Mouse (Mus musculus) spleen, adult 2 months (tissue): ENCODE measurements around the gene Sema3f. TPM values are rescaled to one million over a fixed set of nuclear protein-coding genes. Genes with fewer than 3 reads are reported as not detected.
A peak's percentile ranks its signal among the peaks of the same experiment; 100 is the strongest.

Experiments used
- DNase-seq, 2 experiments: peaks; one replicate each; pipeline versions ENCODE4 v3.0.0 to v3.0.0-alpha.2; 2012 to 2021; ENCODE audit warnings: low spot score in 2 of 2, low read depth in 1 of 2
- H3K27ac ChIP-seq: fragments of 200-500 bp; 2 replicates; pipeline ENCODE4 v1.5.1; 2012; ENCODE audit warnings: low read length, inconsistent platforms; ENCODE audit not compliant: insufficient read depth
- H3K27me3 ChIP-seq: fragments of 200-500 bp; 2 replicates; pipeline ENCODE4 v1.6.1; 2012; ENCODE audit warnings: mild to moderate bottlenecking, moderate library complexity, low read length, inconsistent platforms; ENCODE audit not compliant: control insufficient read depth, insufficient read depth
- H3K36me3 ChIP-seq: fragments of 200-500 bp; 2 replicates; pipeline ENCODE4 v1.6.1; 2012; ENCODE audit warnings: mild to moderate bottlenecking, low read length, inconsistent platforms; ENCODE audit not compliant: control insufficient read depth, insufficient read depth
- H3K4me1 ChIP-seq: fragments of 200-500 bp; 2 replicates; pipeline ENCODE4 v1.6.1; 2011; ENCODE audit warnings: inconsistent platforms; ENCODE audit not compliant: control insufficient read depth, insufficient read depth, insufficient read length
- H3K4me3 ChIP-seq: fragments of 200-500 bp; 2 replicates; pipeline ENCODE4 v1.5.1; 2011; ENCODE audit warnings: mild to moderate bottlenecking, inconsistent platforms; ENCODE audit not compliant: insufficient read depth, insufficient read length; ENCODE audit errors: extremely low read depth
- CTCF ChIP-seq: fragments of 200-500 bp; IDR thresholded peaks from 2 replicates; pipeline ENCODE4 v1.5.1; 2011; ENCODE audit warnings: mild to moderate bottlenecking, inconsistent platforms; ENCODE audit not compliant: insufficient read depth, insufficient read length, insufficient replicate concordance; ENCODE audit errors: extremely low read depth
- POLR2A ChIP-seq: fragments of 200-500 bp; IDR thresholded peaks from 2 replicates; pipeline ENCODE4 v1.6.1; 2011; ENCODE audit warnings: low read depth, low read length, inconsistent platforms
- WGBS: fragments of 180-500 bp; shearing (Covaris S2); methylation state at CpG from one replicate; pipeline ENCODE4 v1.1.7; 2018; 5-methylcytosine and 5-hydroxymethylcytosine counted together
- polyA plus RNA-seq: library from polyadenylated mRNA; depleted of rRNA; stranded (reverse); fragments of >200 nt; gene quantifications from 2 replicates; pipeline ENCODE4 v1.2.3, GENCODE M21; 2012; rRNA removed

Sema3f gene
- polyA plus RNA-seq, 1 experiment = 61.6 TPM

DNA sequence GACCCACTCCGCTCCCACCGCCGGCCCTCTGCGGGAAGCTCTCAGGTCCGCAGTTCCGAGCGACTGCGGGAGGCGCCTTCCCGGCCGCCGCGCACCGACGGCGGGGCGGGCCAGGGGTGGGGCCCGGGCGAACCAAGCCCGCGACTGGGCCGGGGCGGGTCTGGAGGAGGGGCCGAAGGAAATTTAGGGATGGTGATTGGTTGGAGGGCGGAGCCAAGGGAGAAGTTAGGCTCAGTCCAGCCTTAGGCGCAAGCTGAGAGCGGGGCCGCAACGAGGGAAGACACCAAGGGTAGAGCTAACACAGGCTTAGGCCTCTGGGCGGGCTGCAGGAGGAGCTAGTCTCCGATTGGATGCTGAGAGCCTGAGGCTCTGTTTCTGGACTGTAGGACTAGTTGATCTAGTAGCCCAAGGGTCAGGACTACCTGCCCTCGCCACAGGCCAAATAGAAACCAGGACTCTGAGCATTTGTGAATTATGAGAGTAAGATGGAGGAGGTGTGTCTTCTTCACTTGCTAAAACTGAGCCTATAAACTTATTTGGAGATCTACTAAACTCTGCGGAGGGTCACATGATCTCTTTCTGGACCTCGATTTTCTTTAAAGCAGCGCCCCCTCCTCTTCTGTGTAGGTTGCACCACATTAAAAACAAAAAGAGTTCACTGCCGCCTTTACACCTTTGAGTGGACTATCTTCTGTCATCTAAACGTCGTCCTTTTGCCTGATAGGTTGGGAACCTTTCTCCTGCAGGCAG lies 74.8 kb downstream of the Sema3f start, which contains the start of gene Gnai2:
TSS of gene Gnai2 (minus strand) at position 89 of the 750 bp plus-strand sequence.
- WGBS = 2% methylated on average over 38 of the region's 38 CpGs
- H3K27ac ChIP-seq = peak within 1 kb of the TSS; percentile 96
- H3K4me3 ChIP-seq = peak within 1 kb of the TSS; percentile 99
- DNase-seq = peak; percentile 89 to 98
- peaks cover 32% of the 10 kb centered on the region; the same call in 1 of the 2 replicates for H3K4me1 ChIP-seq
- H3K27me3 ChIP-seq = no peaks in the 10 kb centered on the region
- TF ChIP-seq CTCF (no peak), POLR2A (peak; percentile 76)
- H3K36me3 ChIP-seq = peaks cover 4% of the 10 kb centered on the region; the same call in 1 of the 2 replicates

DNA sequence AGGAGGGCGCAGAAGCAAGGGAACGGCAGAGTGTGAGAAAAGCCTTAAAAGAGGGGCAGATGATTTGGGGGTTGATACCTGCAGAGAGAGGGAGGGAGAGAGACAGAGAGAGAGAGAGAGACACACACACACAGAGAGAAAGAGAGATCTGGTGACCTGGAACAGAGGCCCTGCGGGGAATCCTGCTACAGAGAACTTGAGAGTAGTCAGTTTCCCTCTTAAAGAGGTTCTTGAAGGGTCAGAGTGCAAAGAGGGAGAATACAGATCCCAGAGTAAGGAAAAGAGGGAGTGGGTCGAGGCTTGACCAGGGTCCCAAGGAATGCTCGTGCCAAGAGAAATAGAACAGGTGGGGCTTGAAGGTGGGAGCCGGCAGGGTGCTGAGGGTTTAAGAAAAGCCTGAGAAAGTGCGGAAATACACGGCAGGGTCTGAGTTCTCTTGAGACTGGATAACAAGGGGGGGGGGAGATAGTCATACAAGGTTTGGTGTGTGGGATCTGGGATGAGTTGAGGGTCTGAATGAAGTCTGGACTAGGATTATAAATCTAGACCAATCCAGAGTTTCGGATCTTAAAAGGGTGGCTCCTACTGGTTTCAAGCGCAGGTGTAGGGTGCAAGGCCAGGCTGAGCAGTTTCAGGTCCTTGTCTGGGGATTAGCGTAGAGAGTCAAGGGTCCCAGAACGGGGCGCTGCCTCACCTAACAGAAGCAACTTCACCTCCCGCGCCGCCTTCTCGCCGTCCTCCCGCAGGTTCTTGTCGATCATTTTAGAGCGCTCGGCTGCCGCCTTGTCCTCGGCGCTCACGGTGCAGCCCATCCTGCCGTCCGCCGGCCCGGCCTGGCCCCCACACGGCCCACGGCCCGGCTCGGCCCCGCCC lies 75.6 kb downstream of the Sema3f start:
- H3K27me3 ChIP-seq = no peaks in the 10 kb centered on the region
- peak overlapping the region; percentile 99 for H3K4me3 ChIP-seq
- peaks cover 32% of the 10 kb centered on the region; the same call in 1 of the 2 replicates for H3K4me1 ChIP-seq
- TF ChIP-seq POLR2A = no peak
- TF ChIP-seq CTCF = no peak
- H3K27ac ChIP-seq = peak overlapping the region; percentile 96
- DNase-seq = no peak
- under 1% methylated on average over 35 of the region's 35 CpGs for WGBS
- peaks cover 4% of the 10 kb centered on the region; the same call in 1 of the 2 replicates for H3K36me3 ChIP-seq

DNA sequence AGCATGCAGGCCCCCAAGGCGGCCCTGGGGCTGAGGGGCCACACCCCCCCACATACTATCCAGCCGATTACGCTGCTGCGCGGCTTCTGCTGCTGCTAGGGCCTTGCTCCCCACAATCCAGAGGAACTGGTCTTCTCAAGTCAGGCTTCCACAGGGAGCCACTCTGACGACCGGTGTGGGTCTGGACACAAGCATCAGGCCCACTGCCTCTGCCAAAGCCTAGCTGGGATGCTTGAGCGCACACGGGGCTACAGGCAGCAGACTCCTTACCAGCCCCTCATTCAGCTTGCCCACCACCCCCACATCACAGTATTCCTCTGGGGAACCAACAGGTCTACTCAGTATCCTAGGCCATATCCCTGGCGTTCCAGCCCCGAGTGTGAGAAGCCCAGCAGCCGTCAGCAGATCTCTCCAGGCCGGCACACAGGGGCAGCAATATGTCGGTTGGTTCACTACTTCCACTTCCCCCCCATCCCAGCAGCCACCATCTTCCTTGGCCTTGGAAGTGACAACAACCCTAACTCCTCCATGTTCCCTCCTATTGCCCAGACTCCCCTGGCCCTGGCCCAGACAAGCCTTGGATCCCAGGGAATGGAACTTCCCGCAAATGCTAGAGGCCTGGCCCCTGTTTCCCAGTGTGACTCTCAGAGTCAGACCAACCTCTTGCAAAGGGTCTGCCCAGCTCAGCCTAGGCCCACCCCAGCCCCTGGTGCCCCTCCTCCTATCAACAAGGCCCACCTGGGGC lies 76.4 kb downstream of the Sema3f start:
- peak overlapping the region; percentile 96 for H3K27ac ChIP-seq
- peaks cover 4% of the 10 kb centered on the region; the same call in 1 of the 2 replicates for H3K36me3 ChIP-seq
- H3K4me3 ChIP-seq = peak overlapping the region; percentile 99
- TF ChIP-seq POLR2A (no peak), CTCF (no peak)
- H3K4me1 ChIP-seq = peaks cover 40% of the 10 kb centered on the region; the same call in 1 of the 2 replicates
- DNase-seq = no peak
- no peaks in the 10 kb centered on the region for H3K27me3 ChIP-seq
- WGBS = under 1% methylated on average over 15 of the region's 15 CpGs

DNA sequence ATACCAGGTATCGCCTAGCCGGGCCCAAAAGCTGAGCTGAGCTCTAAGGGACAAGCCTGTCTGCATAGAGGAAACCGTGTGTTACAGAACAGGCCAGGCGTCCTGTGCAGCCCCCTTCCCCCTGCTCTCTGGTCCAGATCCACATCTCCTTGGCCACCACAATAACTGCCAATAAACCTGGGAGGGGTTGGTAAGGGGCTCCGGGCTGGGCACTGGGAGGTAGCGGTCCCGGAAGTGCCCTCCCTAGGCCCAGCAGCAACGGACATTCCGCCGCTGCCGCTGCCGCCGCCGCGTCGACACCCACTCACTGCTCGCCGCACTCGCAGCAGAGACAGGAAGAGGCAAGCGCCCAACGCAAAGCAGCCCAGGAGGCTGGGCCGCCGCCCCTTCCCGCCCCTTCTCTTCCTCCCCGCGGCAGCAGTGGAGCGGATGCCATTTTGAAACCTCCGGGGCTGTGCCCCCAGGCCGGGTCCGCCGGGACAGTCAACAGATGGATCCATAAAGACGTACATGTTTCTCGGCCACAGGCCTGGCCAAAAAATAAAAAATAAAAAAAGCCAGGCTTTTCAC lies 77.1 kb downstream of the Sema3f start:
- Histone ChIP-seq H3K36me3 (peaks cover 7% of the 10 kb centered on the region; the same call in 1 of the 2 replicates), H3K4me3 (peak overlapping the region; percentile 99), H3K27ac (peak overlapping the region; percentile 96), H3K4me1 (peaks cover 47% of the 10 kb centered on the region; the same call in 1 of the 2 replicates), H3K27me3 (no peaks in the 10 kb centered on the region)
- TF ChIP-seq CTCF = no peak
- peak; percentile 58 for TF ChIP-seq POLR2A
- under 1% methylated on average over 33 of the region's 33 CpGs for WGBS
- DNase-seq = peak; percentile 65 to 87

DNA sequence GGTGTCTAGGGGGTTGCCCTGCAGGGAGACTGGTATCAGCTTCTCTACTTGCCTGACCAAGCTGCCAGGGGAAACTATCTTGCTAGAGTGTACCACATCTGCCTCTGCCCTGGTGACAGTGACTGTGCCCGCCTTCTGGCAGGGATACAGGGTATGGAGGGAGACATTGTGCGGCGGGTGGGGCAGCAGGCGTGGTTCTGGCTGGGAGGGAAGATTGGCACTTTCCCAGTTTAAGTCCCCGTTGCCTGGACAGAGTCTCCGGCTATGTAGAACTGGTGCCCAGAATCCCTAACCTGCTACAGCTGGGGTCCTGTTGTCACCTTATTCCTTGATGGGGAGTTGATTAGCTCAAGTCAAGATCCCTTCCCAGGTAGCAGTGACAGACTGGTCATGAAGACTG lies 77.8 kb downstream of the Sema3f start:
- peaks cover 54% of the 10 kb centered on the region; the same call in 1 of the 2 replicates for H3K4me1 ChIP-seq
- WGBS = 54% methylated on average over 6 of the region's 6 CpGs
- peak overlapping the region; percentile 99 for H3K4me3 ChIP-seq

DNA sequence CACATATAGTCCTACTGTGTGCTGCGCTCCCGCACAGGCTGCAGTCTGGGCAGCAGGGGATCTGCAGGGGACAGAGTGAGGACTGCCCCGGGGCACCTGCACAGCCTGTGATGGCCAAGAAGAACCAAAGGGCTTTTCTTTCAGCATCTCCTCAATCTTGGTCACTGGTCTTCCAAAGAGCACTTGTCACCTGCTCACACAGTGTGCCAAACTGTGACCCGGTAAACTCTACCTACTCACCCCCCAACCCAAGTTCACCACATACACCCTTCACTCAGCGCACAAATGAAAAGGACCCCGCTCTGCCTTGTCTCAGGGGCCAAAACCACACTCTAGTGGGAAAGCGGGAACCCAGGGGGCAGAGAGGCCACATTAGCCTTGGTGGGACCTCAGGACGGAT lies 78.4 kb downstream of the Sema3f start:
- Histone ChIP-seq H3K4me3 (no peak overlapping the region), H3K36me3 (peaks cover 12% of the 10 kb centered on the region), H3K27ac (peak overlapping the region; percentile 96), H3K27me3 (no peaks in the 10 kb centered on the region), H3K4me1 (peaks cover 60% of the 10 kb centered on the region; the same call in 1 of the 2 replicates)
- DNase-seq = no peak
- 87% methylated on average over 8 of the region's 8 CpGs for WGBS
- TF ChIP-seq POLR2A = no peak
- TF ChIP-seq CTCF = no peak

More for the DNA sequence above, 77.8 kb downstream of the Sema3f start:
- TF ChIP-seq POLR2A (no peak), CTCF (no peak)
- H3K36me3 ChIP-seq = peaks cover 12% of the 10 kb centered on the region
- DNase-seq = no peak
- peak overlapping the region; percentile 96 for H3K27ac ChIP-seq
- H3K27me3 ChIP-seq = no peaks in the 10 kb centered on the region

Other genes starting within 250 kb of the Sema3f start
- gene Tmem115, start 176.5 kb downstream of the Sema3f start, polyA plus RNA-seq = 28.6 and 33.4 TPM in 2 replicates
- gene Cyb561d2, start 168.3 kb downstream of the Sema3f start, polyA plus RNA-seq = 33.1 and 42.8 TPM in 2 replicates
- 24.4 and 26.3 TPM in 2 replicates for gene Nprl2, start 168.2 kb downstream of the Sema3f start, polyA plus RNA-seq
- gene Zmynd10, start 163.2 kb downstream of the Sema3f start, polyA plus RNA-seq = 0.84 and 0.88 TPM in 2 replicates
- gene Rassf1, start 158.9 kb downstream of the Sema3f start, polyA plus RNA-seq = 20.9 and 23.5 TPM in 2 replicates
- 32.5 and 49.1 TPM in 2 replicates for gene Tusc2, start 147.2 kb downstream of the Sema3f start, polyA plus RNA-seq
- 38.1 and 44.3 TPM in 2 replicates for gene Hyal2, start 142.5 kb downstream of the Sema3f start, polyA plus RNA-seq
- 3.2 and 3.7 TPM in 2 replicates for gene Hyal1, start 133.5 kb downstream of the Sema3f start, polyA plus RNA-seq
- 34.1 and 36.8 TPM in 2 replicates for gene Naa80, start 131.6 kb downstream of the Sema3f start, polyA plus RNA-seq
- gene Hyal3, start 129.7 kb downstream of the Sema3f start, polyA plus RNA-seq = 0.54 and 1.00 TPM in 2 replicates
- 71.2 and 78.3 TPM in 2 replicates for gene Ifrd2, start 122.8 kb downstream of the Sema3f start, polyA plus RNA-seq
- gene Sema3b, start 101.2 kb downstream of the Sema3f start, polyA plus RNA-seq = 3.3 TPM in 2 replicates
- gene Gnai2, start 75.1 kb downstream of the Sema3f start, polyA plus RNA-seq = 752 and 1,030 TPM in 2 replicates
- gene Slc38a3, start 40.9 kb downstream of the Sema3f start, polyA plus RNA-seq = 10.6 and 13.9 TPM in 2 replicates
- gene Gnat1, start 30.8 kb downstream of the Sema3f start, polyA plus RNA-seq = not detected in 2 replicates
- 70.3 and 76.0 TPM in 2 replicates for gene Rbm5, start 60.5 kb upstream of the Sema3f start, polyA plus RNA-seq
- 10.2 and 12.4 TPM in 2 replicates for gene Rbm6, start 162.8 kb upstream of the Sema3f start, polyA plus RNA-seq
- 23.4 and 29.3 TPM in 2 replicates for gene Mon1a, start 177.7 kb upstream of the Sema3f start, polyA plus RNA-seq
- 1.8 and 2.7 TPM in 2 replicates for gene Mst1r, start 196.4 kb upstream of the Sema3f start, polyA plus RNA-seq
- not detected in 2 replicates for gene Actl11, start 218.0 kb upstream of the Sema3f start, polyA plus RNA-seq
- gene Camkv, start 225.2 kb upstream of the Sema3f start, polyA plus RNA-seq = 0.07 and 0.08 TPM in 2 replicates
- gene Traip, start 239.7 kb upstream of the Sema3f start, polyA plus RNA-seq = 3.1 and 4.1 TPM in 2 replicates